Mouse (Mus musculus) urinary bladder, postnatal 4 days (tissue): ENCODE results near the gene Cep57l1.

Experiments
- DNase-seq, 2 experiments: peaks; one replicate each; pipeline ENCODE4 v3.0.0; 2021 to 2022; ENCODE audit warnings: low spot score in 2 of 2

Cep57l1 gene

DNA sequence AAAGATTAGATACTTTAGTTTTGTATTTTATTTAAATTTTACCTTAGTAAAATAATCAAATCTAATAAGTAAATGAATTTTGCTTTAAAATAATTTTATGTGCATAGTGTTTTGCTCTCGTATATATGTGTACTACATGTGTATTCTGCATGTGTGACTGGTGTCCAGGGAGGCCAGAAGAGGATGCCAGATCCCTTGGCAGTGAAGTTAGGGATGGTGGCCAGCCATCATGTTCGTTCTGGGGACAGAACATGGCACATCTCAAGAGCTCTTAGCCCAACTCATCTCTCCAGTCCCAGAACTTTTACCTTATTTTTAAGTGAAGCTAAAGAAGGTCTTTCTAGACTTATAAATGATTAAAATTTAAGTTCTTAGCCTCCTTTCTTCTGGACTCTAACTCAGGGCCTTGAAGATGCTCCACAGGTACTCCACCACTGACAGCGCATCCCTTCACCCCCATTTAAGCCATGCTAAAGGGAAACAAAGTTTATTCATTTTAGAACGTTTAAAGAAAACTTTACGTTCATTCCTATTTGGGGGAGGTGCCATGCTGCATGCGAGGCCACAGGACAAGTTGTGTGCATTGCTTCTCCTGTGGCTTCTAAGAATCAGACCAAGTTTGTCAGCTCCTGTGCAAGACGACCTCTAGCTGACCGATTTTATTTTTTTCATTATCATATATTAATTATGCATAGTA, 8.5 kb upstream of the Cep57l1 start:
- no peak for DNase-seq

DNA sequence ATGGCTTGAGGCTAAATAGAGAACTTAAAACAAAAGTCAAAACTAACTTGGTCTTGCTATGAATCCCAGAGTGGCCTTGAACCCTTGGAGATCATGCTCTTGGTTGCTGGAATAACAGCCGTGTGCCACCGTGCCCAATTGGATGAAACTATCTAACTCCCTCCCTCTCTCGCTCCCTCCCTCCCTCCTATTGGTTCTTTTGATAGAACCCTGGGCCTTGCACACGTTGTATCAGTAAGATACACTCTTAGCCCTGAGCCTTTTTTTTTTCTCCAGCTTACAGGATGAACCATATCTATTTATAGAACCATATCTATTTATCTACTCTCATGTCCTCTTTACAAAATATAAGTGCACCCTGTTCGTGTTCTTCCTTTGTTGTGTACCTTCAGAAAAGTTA, 6.8 kb upstream of the Cep57l1 start:
- no peak for DNase-seq

DNA sequence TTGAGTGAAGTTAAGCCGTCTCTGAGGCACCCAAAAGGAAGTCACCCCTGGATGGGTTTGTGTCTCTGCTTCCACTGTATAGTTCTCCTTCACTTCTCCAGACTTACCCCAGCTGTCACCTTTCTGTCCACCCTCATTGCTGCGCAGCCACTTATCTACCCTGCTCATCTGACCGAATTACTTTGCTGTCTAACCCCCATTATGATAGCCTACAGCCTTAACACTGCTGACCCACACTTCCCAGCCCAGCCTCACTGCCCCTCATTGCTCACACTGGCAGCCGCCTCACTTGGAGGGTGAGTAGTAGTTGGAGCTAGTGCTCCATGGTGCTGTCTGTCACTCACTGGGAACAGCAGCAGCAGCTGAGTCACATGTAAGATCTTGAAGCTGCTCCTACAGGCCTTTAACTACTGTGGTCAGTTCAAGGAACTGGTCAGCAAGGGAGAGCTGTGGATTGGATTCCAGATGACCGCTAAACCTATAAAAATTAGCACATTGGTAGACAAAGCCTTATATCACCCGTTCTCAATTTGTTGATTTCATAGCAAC, 4.7 kb upstream of the Cep57l1 start:
- peak in 1 of 2 experiments; percentile 15 for DNase-seq

DNA sequence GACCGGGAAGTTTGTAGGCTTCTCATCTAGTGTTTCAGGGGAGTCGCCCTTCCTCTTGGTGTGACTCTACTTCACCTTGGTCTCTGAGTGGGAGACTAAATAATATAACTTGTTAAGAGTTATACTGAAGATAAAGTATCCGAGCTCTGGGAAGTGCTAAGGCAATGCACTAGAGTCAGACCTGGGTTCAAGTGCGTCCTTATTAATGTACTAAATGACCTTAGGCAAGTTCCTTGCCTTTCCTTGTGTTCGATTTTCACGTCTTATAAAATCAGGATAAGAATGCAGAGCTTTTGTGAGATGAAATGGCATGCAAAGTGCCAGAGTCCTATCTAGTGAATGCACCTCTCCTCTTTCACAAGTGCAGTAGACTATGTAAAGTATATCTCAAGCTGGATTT, 2.9 kb upstream of the Cep57l1 start:
- no peak for DNase-seq

DNA sequence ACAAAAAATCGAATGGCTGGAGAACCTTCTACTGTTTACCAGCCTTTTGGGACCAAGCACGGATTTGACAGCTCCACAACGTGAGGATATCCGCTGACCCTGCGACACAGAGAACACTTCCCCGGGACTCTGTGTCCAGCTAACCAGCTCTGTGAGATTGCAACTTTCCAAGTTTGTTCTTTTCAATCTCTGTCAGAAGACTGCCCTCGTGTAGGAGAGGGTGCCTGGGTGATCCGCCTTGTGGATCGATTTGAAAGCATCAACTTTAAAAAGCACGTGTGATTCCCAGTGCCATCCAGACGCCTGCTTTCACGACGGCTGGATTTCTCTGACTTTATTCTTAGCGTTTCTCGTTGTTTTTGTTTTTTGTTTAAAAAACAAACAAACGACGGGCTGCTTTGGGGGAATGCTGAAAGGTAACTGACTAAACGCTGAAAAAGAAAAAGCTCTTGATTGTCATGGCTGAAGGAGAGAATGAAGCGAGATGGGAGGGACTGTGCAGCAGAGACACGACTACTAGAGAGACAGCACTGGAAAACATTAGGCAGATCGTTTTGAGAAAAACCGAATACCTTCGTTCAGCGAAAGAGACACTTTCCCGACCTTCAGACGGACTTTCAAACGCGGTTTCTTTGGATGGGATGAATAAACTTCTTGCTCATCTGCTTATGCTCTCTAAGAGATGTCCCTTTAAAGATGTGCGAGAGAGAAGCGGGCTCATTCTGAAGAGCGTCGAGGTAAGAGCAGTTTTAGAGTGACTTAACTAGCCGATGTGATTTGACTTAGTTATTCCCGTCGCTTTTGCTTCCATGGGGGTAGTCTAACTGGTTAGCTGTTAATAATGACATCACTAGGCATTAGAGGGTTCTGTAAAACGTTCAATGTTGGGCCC, 1.1 kb upstream of the Cep57l1 start:
- DNase-seq: no peak

DNA sequence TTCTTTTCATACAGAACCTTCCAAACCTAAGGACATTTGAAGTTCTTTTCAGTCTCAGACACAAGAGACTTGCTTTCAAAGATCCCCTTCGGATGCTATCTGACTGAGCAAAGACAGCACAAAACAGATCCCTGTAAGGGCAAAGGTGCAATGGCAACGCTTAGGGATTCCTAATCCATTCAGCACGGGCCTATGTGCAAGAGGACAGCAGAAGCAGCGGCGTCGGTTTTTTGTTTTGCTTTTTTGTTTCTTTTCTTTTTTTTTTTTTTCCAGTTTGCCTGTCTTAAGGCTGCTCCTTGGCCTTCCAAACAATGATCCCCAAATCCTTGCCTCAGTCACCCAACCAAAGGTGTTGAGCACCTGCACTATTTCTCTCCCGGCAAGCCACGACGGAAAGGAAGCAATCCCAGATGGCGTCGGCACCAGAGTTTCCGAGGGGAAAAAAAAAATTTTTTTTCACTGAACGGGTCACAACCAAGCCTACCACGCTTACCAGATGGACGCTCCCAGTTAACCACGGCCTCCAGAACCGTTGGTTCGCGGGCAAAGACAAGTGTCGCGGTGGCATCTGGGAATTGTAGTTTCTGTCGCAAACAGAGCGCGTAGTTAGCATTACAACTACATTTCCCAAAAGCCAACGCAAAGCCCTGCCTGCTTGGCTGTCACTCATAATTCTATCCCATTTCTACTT, 446 bp downstream of the Cep57l1 start:
- peak in 1 of 2 experiments; percentile 73 for DNase-seq

DNA sequence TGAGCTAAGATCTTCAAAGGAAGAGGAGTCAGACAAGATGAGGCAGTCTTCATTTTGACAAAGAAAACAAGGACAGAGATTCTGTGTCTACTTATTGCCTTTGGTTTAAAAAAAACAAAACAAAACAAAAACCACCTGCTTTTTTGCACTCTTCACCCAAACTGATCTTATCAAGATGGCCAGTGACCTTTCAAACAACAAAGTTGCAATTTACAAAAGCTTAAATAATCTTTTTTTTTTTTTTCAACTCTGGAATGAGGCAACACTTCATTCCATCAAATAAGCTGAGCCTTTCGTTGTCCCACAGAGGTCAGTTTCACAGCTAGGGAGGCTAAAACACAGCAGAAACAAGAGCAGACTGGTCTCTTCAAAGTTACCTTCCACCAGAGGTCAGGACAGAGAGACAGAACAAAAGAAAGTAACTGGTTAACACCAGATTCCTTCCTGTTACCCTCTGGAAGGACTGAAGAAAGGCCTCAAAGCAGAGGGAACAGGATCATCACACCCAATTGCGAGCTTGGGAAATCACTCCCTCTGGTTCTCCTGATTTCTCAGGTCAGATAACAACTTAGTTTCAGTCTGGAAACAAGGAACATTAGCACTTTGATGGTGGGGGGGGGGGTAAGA, 3.8 kb downstream of the Cep57l1 start:
- no peak for DNase-seq

DNA sequence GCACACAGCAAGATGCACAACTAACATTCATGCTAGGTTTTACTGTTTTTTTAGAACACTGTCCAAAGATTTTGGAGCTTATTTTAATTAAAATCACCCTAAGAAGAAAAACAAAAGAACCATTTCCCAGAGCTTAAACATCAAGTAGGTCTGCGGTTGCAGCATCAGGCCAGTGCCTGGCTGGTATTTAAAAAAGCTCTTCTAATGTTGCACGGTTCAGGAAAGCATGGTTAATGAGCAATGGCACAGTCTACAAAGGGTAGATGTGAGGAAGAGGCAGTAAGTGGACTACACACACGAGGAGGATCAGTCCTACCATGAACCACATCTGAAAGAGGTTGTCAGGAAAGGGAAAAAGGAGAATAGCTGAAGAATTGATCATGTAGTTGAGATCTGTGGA, 5.0 kb downstream of the Cep57l1 start:
- DNase-seq: no peak

DNA sequence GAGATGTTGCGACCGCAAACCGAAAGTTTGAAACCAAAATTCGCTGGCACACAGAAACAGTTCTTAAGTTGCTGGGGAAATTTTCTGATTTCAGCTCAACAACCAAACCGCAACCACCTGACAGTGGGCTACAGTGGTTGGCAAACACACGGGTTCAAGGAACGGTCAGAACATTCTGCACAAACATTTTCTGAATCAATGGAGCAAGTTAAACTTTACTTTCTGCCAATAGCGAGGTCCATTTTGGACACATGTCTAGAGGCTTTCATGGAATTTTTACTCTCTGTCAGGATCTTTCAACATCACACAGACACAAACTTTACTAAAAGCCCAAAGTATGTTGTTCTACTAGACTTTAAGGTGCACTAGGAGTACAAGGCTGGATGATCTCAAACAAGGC, 6.2 kb downstream of the Cep57l1 start:
- DNase-seq: no peak

DNA sequence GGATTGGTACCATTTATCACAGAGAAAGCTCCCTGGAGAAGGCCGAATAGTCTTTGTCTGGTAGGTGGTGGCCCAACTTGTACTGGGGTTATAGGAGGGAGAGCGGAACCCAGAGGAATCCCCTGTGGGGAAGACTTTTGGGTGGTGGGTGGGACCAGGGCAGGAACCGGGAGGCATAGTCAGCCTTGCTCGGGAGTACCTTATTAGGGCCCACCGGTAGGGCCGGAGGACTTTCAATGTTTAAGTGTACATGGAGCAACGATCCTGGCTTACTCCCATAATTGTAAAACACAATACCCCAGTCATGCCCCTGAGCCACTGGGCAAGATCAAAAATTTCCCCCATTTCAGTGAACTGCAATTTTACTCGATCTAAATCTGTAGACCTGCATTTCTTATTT, 12.4 kb downstream of the Cep57l1 start:
- DNase-seq: no peak

DNA sequence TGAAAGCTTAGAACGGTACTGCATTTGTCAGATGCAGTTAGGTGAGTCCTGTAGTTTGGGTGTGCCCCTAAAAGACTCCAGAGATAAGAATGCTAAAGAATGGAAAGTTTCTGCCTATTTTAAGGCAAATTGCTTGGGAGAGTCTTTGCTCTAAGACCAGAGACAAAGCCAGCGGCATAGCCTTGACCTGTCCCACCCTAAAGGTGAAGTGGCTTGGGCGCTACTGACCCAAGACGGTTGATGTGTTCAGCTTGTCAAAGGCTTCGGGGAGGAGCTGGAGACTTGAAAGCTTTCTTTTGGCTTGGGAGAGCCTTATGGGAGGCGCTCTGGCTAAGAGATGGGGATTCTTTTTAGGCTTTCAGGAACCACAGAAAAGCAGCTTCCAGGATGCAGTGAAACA, 17.3 kb downstream of the Cep57l1 start:
- no peak for DNase-seq

DNA sequence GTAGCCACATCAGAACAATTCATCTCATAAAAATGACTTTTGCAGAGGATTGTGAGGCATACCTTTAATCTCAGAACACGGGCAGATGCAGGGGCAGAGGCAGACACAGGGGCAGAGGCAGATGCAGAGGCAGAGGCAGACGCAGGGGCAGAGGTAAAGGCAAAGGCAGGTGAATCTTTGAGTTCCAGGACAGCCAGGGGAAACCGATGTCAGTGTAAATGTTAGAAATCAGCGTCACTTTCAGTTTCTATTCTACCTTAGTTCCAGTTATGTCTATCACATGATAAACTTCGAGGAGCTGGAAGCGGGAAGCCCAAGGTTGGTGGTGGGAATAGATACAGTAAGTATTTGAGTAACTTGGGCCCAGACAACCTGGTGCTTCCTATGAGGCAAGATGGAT, 42.4 kb downstream of the Cep57l1 start:
- no peak for DNase-seq

DNA sequence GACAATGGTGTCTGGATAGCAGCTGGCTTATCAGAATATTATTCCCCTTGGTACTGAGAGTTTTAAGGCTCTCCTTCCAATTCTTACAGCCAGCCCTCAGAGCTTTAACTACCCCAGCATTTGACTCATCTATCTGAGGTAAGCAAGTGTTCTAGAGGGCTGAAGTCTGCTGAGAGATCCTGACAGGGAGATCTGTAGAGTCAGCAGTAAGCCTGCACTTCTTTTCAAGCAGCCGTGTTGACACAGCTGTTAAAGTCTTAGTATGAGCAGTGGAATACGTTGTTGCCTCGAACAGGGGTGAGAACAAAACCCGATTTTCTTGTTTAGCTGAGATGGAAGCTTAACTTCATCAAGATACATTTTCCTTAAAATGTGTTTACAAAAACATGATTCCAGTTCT, 43.4 kb downstream of the Cep57l1 start:
- DNase-seq: no peak

DNA sequence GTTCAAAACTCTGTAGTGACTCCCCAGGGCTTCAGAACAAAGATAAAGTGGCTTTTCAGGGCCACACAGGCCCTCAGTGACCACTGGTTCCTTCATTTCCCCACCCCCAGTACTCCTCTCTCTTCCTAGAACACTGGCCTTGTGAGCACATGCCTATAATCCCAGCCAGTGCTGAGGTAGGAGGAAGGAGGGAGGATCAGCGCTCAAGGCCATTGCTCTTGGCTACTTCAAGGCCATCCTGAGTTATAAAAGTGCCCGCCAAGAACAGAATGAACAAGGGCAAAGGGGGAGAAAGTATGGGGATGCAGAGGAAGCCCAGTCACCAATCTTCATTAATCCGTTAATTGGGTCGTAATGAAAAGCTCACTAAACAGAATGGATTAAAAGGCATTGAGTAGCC, 44.1 kb downstream of the Cep57l1 start:
- DNase-seq: peak in 1 of 2 experiments; percentile 23

DNA sequence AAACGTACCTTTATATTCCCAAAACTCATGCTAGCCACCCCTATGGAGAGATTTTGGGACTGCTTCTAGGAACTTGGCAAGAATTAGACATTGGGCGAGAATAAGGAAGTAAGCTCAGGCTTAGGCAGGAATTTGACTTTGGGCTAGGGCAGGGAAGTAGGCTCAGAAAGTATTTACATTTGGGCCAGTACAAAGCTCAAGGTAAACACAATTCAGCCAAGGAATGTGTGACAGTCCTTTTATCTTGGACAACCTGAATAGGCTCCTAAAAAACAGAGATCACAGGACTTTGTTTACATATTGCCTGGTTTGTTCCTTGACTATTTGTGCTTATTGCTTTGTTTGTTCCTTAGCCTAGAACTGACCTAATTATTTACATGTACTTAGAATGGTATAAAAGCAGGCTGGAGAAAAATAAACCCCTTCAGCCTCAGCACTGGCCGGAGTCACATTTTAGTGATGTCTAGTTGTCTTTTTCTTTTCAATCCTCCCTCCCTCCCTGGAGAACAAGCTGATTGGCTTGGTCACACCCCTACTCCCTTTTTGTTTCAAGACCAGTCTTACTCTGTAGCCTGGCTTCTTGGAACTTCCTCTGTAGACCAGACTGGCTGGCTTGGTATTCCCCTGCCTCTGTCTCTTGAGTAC, 45.8 kb downstream of the Cep57l1 start:
- no peak for DNase-seq

DNA sequence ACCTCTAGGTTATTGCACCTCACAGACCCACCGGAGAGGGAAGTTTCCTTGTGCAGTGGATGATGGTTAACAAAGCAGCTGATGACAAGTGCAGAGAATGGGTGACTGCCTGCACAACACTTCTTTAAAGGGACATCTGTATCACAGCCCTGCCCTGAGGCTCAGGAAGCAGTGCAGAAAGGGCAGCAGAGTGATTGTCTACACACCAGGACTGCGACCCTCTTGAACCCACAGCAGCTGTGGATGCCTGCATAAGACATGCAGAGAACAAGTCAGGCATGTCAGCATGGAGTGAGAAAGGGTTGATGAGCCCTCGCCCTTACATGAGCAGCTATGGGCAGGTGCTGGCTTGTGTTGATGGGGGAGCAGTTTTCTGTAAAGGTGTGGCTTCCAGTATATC, 48.8 kb downstream of the Cep57l1 start:
- DNase-seq: no peak

DNA sequence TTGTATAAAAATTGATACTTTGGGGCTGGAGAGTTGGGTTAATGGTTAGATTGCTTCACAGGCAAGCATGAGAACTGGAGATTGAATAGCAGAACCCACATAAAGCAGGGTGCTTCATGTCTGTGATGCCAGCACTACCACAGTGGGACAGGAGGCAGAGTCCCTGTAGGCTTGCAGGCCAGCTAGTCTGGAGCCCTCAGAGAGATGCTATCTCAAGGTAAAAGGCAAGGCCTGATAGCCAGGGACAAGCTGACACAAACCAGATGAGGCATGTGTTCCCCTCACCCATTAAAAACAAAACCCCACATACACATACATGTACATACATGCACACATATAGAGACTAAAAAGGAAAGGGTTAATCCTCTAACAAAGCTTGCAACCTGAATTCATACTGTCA, 51.6 kb downstream of the Cep57l1 start:
- DNase-seq: no peak

DNA sequence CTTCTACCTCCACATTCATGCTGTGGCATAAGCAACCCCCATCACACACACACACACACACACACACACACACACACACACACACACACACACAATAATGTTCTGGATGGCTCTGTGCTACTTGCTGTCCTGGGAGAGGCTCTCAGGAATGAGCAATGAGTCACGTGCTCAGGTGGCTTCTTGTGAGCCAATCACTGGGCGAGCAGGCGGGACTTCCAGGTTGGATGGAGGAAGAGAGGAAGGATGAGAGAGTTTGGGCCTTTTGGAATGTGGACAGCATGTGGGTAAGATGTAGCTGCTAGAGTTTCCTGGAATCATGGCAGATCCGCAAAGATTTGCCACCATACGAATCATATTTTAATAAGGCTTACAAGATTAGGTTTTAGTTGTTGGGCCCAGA, 52.4 kb downstream of the Cep57l1 start:
- DNase-seq: no peak

DNA sequence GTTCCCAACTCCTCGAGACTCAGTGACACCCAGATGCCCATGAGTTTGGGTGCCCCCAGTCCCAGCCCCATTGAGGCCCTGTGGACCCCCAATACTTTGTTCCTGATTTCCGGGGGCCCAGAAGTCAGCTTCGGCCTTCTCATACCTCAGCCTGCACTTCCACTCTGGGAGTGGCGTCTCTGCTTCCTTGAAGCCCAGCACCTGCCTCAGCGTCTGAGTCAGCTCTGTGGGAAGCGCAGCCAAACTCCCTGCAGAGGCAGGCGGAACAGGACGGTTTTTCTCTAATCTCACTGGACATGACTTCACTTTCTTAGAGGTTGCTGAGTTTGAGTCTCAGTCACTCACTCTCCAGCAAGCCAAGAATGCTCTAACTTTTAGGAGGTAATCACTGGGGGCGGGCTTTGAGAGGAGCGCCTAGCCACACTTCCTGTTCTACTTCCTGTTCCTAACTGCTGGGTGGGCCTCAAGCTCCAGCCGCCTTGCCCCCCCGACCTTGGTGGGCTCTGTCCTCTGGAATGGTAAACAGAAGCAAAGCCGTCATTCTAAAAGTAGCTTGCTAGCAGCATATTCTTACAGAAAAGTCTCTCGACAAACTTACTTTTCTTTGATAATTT, 57.7 kb downstream of the Cep57l1 start:
- no peak for DNase-seq

DNA sequence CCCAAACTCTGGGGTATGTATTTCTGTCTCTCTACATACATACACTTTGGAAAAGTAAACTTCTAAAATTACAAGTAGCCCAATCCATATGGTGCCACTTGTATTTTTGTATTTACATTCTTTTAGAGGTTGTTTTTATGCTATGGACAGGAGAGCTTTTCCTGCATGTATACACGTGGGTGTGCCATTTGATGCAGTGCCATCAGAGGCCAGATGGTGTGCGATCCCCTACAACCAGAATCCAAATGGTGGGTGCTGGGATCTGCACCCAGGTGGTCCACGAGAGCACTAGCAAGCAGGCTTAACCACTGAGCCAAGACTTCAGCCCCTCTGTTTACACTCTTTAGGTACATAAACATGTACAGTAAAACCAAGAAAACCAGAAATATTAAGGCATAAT, 60.4 kb downstream of the Cep57l1 start:
- DNase-seq: no peak

DNA sequence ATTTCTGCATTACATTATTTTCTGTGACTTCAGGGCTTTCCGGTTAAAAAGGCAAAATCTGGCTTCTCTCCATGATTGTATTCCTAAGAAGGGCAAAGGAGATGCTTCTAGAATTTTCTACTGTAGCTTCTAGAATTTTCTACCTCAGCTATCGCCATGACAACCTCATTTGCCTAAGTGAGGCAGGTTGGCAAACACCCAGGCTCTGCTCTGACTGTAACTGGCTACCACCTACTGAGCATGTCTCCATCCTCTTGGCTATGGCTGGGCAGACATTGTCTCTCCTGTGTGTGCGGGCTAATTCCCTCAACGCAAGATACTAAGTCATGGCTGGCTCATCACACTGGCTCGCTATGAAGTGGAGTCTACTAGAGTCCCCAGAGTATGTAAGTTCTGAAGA, 63.1 kb downstream of the Cep57l1 start:
- no peak for DNase-seq
